Mouse (Mus musculus): ENCODE measurements around the gene Tuba1c.
A peak's percentile ranks its signal among the peaks of the same experiment; 100 is the strongest.

GRCm38 (mm10) chr15:99029619-99030584 is at the start of gene Tuba1c:
- TF ChIP-seq EP300 (IDR thresholded peaks at IDR 0.05; ENCODE audit: low read depth): no peak; the same call in 1 of the 2 replicates
- TF ChIP-seq CTCF (IDR thresholded peaks at IDR 0.05; ENCODE audit: low read depth): peak; percentile 9; the same call in 1 of the 2 replicates

Data from heart, postnatal 0 days (tissue).